Mouse (Mus musculus) neural tube, embryonic 11.5 days (tissue): ENCODE measurements around the gene Galnt12. TPM values are rescaled to one million over a fixed set of nuclear protein-coding genes. Genes with fewer than 3 reads are reported as not detected.
"Not testable (repeated sequence)": the region's sequence is repeated elsewhere in the genome, so short reads cannot be mapped to it uniquely, and the experiment has no call there.

Experiments
- ATAC-seq: fragments of 200-750 bp; cut with Nextera tagmentation; 2 replicates; pipeline ENCODE4 v1.8.0; 2017; ENCODE audit warnings: moderate number of reproducible peaks, mild to moderate bottlenecking, moderate TSS enrichment, moderate library complexity; ENCODE audit not compliant: insufficient read depth, low FRiP score, low TSS enrichment
- DNase-seq: peaks from one replicate; pipeline ENCODE4 v3.0.0-alpha.2; 2015; ENCODE audit warnings: low spot score
- H3K27ac ChIP-seq: fragments of 300-500 bp; sonication (generic); 2 replicates; pipeline ENCODE4 v1.5.1; 2014; ENCODE audit warnings: low read depth, mild to moderate bottlenecking, low read length
- H3K27me3 ChIP-seq: fragments of 300-500 bp; sonication (generic); 2 replicates; pipeline ENCODE4 v1.6.1; 2014; ENCODE audit warnings: mild to moderate bottlenecking, low read length, mixed read lengths; ENCODE audit not compliant: control insufficient read depth, insufficient read depth
- H3K36me3 ChIP-seq: fragments of 300-500 bp; sonication (generic); 2 replicates; pipeline ENCODE4 v1.6.1; 2014; ENCODE audit warnings: mild to moderate bottlenecking, low read length, moderate library complexity, mixed read lengths; ENCODE audit not compliant: control insufficient read depth, insufficient read depth
- H3K4me1 ChIP-seq: fragments of 300-500 bp; sonication (generic); 2 replicates; pipeline ENCODE4 v1.6.1; 2014; ENCODE audit warnings: low read length, mixed read lengths; ENCODE audit not compliant: control insufficient read depth, insufficient read depth
- H3K4me2 ChIP-seq: fragments of 300-500 bp; sonication (generic); 2 replicates; pipeline ENCODE4 v1.6.1; 2014; ENCODE audit warnings: low read depth, mild to moderate bottlenecking, moderate library complexity
- H3K4me3 ChIP-seq: fragments of 300-500 bp; sonication (generic); 2 replicates; pipeline ENCODE4 v1.5.1; 2014; ENCODE audit warnings: low read depth, low read length
- H3K9ac ChIP-seq: fragments of 300-500 bp; sonication (generic); 2 replicates; pipeline ENCODE4 v1.6.1; 2014; ENCODE audit warnings: mild to moderate bottlenecking, low read length
- H3K9me3 ChIP-seq: fragments of 300-500 bp; sonication (generic); 2 replicates; pipeline ENCODE4 v1.6.1; 2016; ENCODE audit warnings: low read length; ENCODE audit not compliant: control insufficient read depth
- WGBS: fragments of 180-500 bp; shearing (Covaris S2); extraction: QIAGEN DNeasy Blood & Tissue Kit; methylation state at CpG from one replicate; pipeline ENCODE4 v1.1.7; 2014; 5-methylcytosine and 5-hydroxymethylcytosine counted together
- polyA plus RNA-seq: library from polyadenylated mRNA; unstranded; fragments of >200 nt; fragmentation: Nextera tagmentation; extraction: Ambion mirVana; gene quantifications from 2 replicates; pipeline ENCODE4 v1.2.1, GENCODE M21; 2014

Galnt12 gene
- polyA plus RNA-seq, 1 experiment from 2014 or later = 3.0 TPM

DNA sequence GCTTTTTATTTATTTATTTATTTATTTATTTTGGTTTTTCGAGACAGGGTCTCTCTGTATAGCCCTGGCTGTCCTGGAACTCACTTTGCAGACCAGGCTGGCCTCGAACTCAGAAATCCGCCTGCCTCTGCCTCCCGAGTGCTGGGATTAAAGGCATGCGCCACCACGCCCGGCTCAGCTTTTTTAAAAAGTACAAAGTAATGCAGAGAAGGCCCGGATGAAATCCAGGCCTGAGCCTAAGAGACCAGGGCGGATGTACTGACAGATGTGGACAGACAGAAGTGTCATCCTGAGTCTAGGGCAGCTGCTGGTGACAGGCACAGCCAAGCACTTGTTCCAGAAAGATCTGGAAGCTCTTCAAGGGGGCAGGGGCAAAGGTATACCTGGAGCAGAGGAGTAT, 36.5 kb upstream of the Galnt12 start:
- not testable (repeated sequence) for H3K4me1 ChIP-seq, H3K27ac ChIP-seq, ATAC-seq, H3K9me3 ChIP-seq, H3K36me3 ChIP-seq, H3K4me2 ChIP-seq, DNase-seq, H3K9ac ChIP-seq, H3K27me3 ChIP-seq, H3K4me3 ChIP-seq
- 93% methylated on average over 9 of the region's 9 CpGs for WGBS

DNA sequence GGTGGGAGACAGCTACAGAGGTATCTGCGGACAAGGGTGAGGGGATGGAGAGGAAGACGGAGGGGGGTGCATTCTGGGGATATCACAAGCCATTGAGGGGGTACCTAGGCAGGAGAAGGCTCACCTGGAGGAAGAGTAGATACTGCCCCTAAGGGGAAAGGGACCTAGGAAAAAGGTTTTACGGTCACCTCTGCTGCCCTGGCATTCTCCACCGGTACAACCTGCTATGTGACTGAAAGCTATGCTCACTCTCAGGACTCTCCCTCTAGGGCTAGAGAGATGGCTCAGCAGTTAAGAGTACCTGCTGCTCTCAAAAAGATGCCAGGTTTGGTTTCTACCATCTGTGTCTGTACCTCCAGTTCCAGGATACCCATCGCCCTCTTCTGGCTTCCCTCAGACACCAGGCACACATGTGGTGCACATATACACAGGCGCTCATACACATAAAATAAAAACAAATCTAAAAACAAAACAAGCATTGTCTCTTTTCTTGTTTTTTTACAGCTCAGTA, 36.1 kb upstream of the Galnt12 start:
- H3K4me2 ChIP-seq = no peak overlapping the region
- H3K4me3 ChIP-seq = no peak overlapping the region
- H3K9me3 ChIP-seq = no peaks in the 10 kb centered on the region
- H3K36me3 ChIP-seq = no peaks in the 10 kb centered on the region
- DNase-seq (no peak), ATAC-seq (no peak)
- H3K4me1 ChIP-seq = peaks cover 4% of the 10 kb centered on the region; the same call in 1 of the 2 replicates
- no peak overlapping the region for H3K9ac ChIP-seq
- WGBS = 92% methylated on average over 6 of the region's 6 CpGs
- no peaks in the 10 kb centered on the region for H3K27me3 ChIP-seq
- H3K27ac ChIP-seq = no peak overlapping the region

GRCm38 (mm10) chr4:47056791-47057509, 34.8 kb upstream of the Galnt12 start, which contains the start of gene Anks6:
TSS of gene Anks6 (minus strand) at chr4:47057427.
- H3K4me2 ChIP-seq = peak within 1 kb of the TSS; percentile 81
- ATAC-seq (peak; percentile 85), DNase-seq (peak; percentile 84)
- H3K4me3 ChIP-seq = peak within 1 kb of the TSS; percentile 74
- H3K36me3 ChIP-seq = no peaks in the 10 kb centered on the region
- no peaks in the 10 kb centered on the region for H3K9me3 ChIP-seq
- H3K4me1 ChIP-seq = no peaks in the 10 kb centered on the region; the same call in 1 of the 2 replicates
- WGBS = under 1% methylated on average over 70 of the region's 86 CpGs
- H3K9ac ChIP-seq = peak within 1 kb of the TSS; percentile 80
- 0 out of 2 replicates have a peak within 1 kb of the TSS, but pooled peaks have one; percentile 17 for H3K27ac ChIP-seq
- H3K27me3 ChIP-seq = no peaks in the 10 kb centered on the region

- no peak for DNase-seq
- ATAC-seq = peak; percentile 36
- Histone ChIP-seq H3K4me1 (no peaks in the 10 kb centered on the region; the same call in 1 of the 2 replicates), H3K36me3 (no peaks in the 10 kb centered on the region), H3K4me2 (peak overlapping the region; percentile 81), H3K9me3 (no peaks in the 10 kb centered on the region), H3K27ac (no peak overlapping the region), H3K27me3 (no peaks in the 10 kb centered on the region), H3K9ac (peak overlapping the region; percentile 80), H3K4me3 (peak overlapping the region; percentile 74)
- WGBS = 36% methylated on average over 25 of the region's 25 CpGs
Observed at GRCm38 (mm10) chr4:47057510-47058325, 34.0 kb upstream of the Galnt12 start.

DNA sequence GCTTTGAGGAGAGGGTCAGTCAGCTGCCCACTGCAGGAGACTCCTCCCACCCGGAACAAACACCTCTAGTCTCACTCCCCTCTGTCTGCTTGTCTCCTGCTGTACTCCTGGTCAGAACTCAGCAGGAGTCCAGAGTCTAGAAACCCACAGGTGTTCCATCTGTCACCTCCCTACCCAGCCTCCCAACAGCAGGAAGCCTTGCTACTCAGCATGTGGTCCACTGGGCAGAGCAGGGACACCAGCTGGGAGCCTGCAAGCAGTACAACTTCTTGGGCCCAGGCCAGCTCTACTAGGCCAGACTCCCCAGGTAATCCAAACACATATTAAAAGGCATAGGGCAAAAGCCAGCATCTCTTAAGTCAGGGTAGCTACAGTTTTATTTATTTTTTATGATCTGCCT, 30.8 kb upstream of the Galnt12 start:
- no peak overlapping the region for H3K9ac ChIP-seq
- H3K4me3 ChIP-seq = no peak overlapping the region
- H3K27ac ChIP-seq = no peak overlapping the region
- no peak for ATAC-seq
- no peak for DNase-seq
- 17% methylated on average over 1 of the region's 1 CpGs for WGBS
- no peaks in the 10 kb centered on the region for H3K9me3 ChIP-seq
- no peaks in the 10 kb centered on the region for H3K36me3 ChIP-seq
- no peaks in the 10 kb centered on the region for H3K27me3 ChIP-seq
- H3K4me2 ChIP-seq = no peak overlapping the region
- no peaks in the 10 kb centered on the region; the same call in 1 of the 2 replicates for H3K4me1 ChIP-seq

GRCm38 (mm10) chr4:47075054-47075453, 16.7 kb upstream of the Galnt12 start:
- no peak overlapping the region for H3K4me3 ChIP-seq
- H3K27me3 ChIP-seq = no peaks in the 10 kb centered on the region
- ATAC-seq (no peak), DNase-seq (no peak)
- no peak overlapping the region for H3K9ac ChIP-seq
- no peak overlapping the region for H3K27ac ChIP-seq
- H3K4me1 ChIP-seq = no peaks in the 10 kb centered on the region
- WGBS = 42% methylated on average over 2 of the region's 2 CpGs
- H3K36me3 ChIP-seq = no peaks in the 10 kb centered on the region
- H3K4me2 ChIP-seq = no peak overlapping the region
- no peaks in the 10 kb centered on the region for H3K9me3 ChIP-seq

DNA sequence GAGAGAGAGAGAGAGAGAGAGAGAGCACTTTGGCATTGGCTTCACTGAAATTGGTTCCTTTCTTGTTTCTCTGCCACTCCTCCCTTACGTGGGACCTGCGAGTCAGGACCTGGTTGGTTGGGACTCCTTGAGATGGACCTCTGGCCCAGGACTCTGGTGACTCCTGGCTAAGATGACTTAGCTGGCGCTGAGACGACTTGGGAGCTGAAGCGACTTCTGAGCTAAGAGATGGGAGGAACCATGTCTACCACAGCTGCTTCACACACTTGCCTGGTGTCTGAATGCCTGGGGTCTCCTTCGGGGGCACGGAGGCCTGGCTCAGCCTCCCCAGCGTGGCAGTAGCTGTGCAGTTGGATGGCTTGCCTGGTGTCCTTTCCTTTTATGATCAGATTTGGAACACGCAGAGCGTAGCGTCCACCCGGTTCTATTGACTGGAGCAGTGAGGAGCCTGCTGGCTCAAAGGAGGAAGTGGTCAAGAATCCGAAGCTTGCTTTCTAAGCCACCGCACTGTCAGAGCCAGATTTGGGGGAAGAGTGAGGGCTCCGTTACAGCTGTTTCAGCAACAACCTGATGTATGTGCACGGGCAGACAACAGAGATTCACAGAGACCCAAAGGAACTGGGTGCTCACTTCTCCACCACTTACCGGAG, 11.6 kb upstream of the Galnt12 start:
- DNase-seq = no peak
- H3K27ac ChIP-seq = no peak overlapping the region
- WGBS = 88% methylated on average over 17 of the region's 17 CpGs

DNA sequence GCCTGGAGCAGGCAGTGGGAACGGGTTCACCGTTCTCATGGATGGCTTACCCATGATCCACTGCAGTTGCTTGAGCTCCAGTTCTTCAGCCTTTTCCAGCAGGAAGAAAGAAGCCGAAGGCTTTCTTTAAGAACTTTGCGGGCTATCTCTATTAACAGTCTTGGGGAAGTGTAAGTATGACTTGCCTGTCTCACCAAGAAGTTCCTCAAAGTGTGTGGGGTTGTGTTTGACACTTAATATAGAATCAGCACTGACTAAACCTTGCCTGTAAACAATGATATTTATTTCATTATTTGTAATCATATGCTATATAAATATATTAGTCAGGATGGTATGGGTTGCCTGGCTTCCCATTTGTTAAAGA, 11.1 kb upstream of the Galnt12 start:
- DNase-seq = no peak
- no peak overlapping the region for H3K4me3 ChIP-seq
- 95% methylated on average over 4 of the region's 4 CpGs for WGBS
- H3K4me2 ChIP-seq = no peak overlapping the region
- no peaks in the 10 kb centered on the region for H3K4me1 ChIP-seq
- no peak overlapping the region for H3K9ac ChIP-seq
- no peaks in the 10 kb centered on the region for H3K36me3 ChIP-seq
- no peak for ATAC-seq
- no peaks in the 10 kb centered on the region for H3K9me3 ChIP-seq
- no peak overlapping the region for H3K27ac ChIP-seq
- no peaks in the 10 kb centered on the region for H3K27me3 ChIP-seq

More for the DNA sequence above, 11.6 kb upstream of the Galnt12 start:
- no peaks in the 10 kb centered on the region for H3K9me3 ChIP-seq
- H3K36me3 ChIP-seq = no peaks in the 10 kb centered on the region
- no peak overlapping the region for H3K4me2 ChIP-seq
- H3K9ac ChIP-seq = no peak overlapping the region
- no peaks in the 10 kb centered on the region for H3K27me3 ChIP-seq
- H3K4me1 ChIP-seq = no peaks in the 10 kb centered on the region
- ATAC-seq = no peak
- no peak overlapping the region for H3K4me3 ChIP-seq
